Mouse (Mus musculus): ENCODE measurements at regions not wholly inside any gene's neighbourhood (a gene's known extent, or its start where the extent isn't known, plus 50 kb on each side); places are given as distances from the start of the nearest gene placed in this dataset.

GRCm38 (mm10) chr6:127393907-127394600 lies 52.6 kb upstream of the Parp11 start:
- in situ Hi-C loops (cut with MboI; ENCODE audit: low pct_unique_long_range_greater_than_20kb in 1 of 2, low sequenced_read_pairs in 2 of 2, unreplicated experiment in 1 of 2), result no loop called here
